Mouse (Mus musculus): ENCODE data around the gene Lrrfip2. TPM values are rescaled to one million over a fixed set of nuclear protein-coding genes. Genes with fewer than 3 reads are reported as not detected.

Gene Lrrfip2
- total RNA-seq, 2 experiments from 2014 or later = 43.9 to 48.6 TPM

DNA sequence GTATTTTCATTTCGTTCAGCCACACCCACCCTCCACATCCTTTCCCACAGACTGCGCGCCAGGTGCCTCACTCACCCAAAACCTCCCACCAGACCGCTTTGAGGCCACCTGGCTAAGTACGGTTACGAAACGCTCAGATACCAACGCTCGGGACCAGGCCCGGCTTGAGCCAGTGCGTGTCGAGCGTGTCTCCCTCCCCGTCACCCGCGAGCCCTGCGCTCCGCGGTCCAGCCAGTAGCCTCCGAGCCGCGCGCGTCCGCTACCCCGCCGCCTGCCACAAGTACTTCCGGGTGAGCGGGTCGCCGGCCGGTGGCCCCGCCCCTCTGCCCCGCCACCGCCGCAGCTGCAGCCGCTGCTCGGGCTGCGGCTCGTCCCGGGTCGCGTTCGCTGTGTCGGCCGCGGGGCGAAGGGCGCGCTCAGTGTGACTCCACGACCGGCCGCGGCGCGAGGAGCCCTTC, 431 bp downstream of the Lrrfip2 start:
- DNase-seq (ENCODE audit: low spot score in 2 of 2) = peak; percentile 84

GRCm38 (mm10) chr9:111118252-111118890, 979 bp downstream of the Lrrfip2 start:
- peak; percentile 11 to 34 for DNase-seq (ENCODE audit: low spot score in 2 of 2)

- DNase-seq (ENCODE audit: low spot score in 2 of 2) = no peak
Observed at GRCm38 (mm10) chr9:111118891-111119441, 1.6 kb downstream of the Lrrfip2 start.

- DNase-seq (ENCODE audit: low spot score in 2 of 2) = no peak
Observed at GRCm38 (mm10) chr9:111122446-111122845, 5.1 kb downstream of the Lrrfip2 start.

- no peak for DNase-seq (ENCODE audit: low spot score in 2 of 2)
Observed at GRCm38 (mm10) chr9:111123336-111123735, 5.9 kb downstream of the Lrrfip2 start.

- DNase-seq (ENCODE audit: low spot score in 2 of 2) = no peak
Observed at GRCm38 (mm10) chr9:111124440-111124839, 7.0 kb downstream of the Lrrfip2 start.

- no peak for DNase-seq (ENCODE audit: low spot score in 2 of 2)
Observed at GRCm38 (mm10) chr9:111126735-111127134, 9.3 kb downstream of the Lrrfip2 start.

GRCm38 (mm10) chr9:111127749-111128148, 10.4 kb downstream of the Lrrfip2 start:
- DNase-seq (ENCODE audit: low spot score in 2 of 2) = no peak

- DNase-seq (ENCODE audit: low spot score in 2 of 2) = no peak
Observed at GRCm38 (mm10) chr9:111130126-111130525, 12.7 kb downstream of the Lrrfip2 start.

DNA sequence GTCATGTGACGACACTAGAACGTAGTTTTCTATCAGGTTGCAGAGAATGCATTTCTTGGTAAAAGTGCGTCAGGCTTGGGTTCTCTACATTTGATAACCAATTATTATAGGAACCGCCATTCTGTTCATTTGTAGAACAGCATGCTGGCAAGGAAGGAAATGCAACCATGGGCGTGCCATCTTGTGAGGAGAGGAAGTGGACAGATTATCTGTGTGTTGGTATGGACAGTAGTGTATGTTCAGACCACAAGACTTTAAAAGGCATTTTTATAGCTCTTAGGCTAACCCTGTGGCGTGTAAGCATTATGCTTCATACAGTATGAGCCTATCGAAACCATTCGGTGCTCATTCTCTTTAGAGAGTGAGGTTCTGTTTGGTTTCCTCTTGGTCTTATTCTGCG, 20.8 kb downstream of the Lrrfip2 start:
- no peak for DNase-seq (ENCODE audit: low spot score in 2 of 2)

DNA sequence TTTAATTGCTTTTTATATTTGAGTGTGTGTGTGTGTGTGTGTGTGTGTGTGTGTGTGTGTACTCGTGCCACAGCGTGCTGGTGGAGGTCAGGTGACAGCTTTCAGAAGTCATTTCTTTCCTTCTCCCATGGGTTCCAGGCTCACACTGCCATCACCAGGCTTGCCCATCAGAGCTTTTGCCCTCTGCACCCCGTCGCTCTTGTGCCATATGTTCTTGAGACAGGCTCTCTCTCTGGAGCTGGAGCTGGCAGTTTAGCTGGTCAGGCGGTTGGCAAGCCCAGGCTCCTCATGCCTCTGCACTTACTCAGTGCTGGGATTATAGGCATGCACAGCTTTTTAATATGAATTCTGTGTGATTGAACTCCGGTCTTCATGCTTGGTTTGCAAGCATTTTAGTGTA, 25.3 kb downstream of the Lrrfip2 start:
- no peak for DNase-seq (ENCODE audit: low spot score in 2 of 2)

- no peak for DNase-seq (ENCODE audit: low spot score in 2 of 2)
Observed at GRCm38 (mm10) chr9:111143387-111143786, 26.0 kb downstream of the Lrrfip2 start.

- DNase-seq (ENCODE audit: low spot score in 2 of 2) = no peak
Observed at GRCm38 (mm10) chr9:111144711-111145110, 27.3 kb downstream of the Lrrfip2 start.

- no peak for DNase-seq (ENCODE audit: low spot score in 2 of 2)
Observed at GRCm38 (mm10) chr9:111145497-111146190, 28.3 kb downstream of the Lrrfip2 start.

DNA sequence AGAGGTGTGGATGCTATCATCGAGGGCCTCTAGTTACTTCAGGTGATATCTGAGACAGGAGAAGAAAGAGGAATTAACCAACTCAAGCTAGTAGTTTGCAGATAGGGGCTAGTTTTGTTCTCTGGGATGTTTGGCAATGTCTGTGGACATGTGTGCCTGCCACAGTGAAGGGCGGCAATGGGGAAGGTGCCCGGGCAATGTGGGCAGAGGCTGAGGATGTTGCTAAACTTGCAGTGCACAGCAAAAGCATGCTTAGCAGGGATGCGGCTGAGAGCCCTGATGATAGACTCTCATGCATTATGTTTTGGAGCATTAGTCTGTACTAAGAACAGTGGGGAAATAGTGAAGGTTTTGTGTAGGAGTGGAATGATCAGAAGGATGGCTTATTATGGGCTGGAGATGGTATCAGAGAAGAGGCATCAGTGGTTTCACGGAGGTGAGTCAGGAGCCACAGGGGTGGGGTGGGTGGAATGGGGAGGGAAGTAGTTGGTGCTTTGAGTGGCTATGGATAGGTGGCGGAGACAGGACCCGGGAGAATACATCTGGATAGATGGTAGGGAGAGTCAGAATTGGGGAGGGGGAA, 28.9 kb downstream of the Lrrfip2 start:
- DNase-seq (ENCODE audit: low spot score in 2 of 2) = peak; percentile 16 to 37

- DNase-seq (ENCODE audit: low spot score in 2 of 2) = no peak
Observed at GRCm38 (mm10) chr9:111148006-111148405, 30.6 kb downstream of the Lrrfip2 start.

DNA sequence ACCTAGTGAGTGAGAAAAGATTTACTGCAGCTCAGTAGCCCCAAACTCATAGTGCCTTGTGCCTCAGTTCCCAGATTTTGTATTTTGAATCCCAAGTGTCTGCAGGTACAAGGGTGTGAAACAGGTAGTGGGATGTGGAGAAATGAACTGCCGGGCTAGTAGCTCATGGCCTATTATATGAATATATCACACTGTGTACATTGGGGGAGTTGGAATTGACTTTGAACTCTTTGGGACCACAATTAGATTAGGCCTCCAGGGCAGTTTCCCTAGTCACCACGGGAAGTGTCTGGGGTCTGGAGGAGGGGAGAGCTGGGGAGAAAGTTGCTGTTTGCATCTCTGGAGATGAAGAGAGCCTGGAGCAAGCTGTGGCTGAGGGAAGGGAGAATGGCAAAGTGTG, 31.0 kb downstream of the Lrrfip2 start:
- no peak for DNase-seq (ENCODE audit: low spot score in 2 of 2)

- no peak for DNase-seq (ENCODE audit: low spot score in 2 of 2)
Observed at GRCm38 (mm10) chr9:111149188-111149945, 32.0 kb downstream of the Lrrfip2 start.

GRCm38 (mm10) chr9:111152314-111152897, 35.0 kb downstream of the Lrrfip2 start:
- DNase-seq (ENCODE audit: low spot score in 2 of 2) = no peak

- DNase-seq (ENCODE audit: low spot score in 2 of 2) = no peak
Observed at GRCm38 (mm10) chr9:111153026-111153425, 35.6 kb downstream of the Lrrfip2 start.

Measured in left cerebral cortex, adult 18-20 months (tissue).